Mouse (Mus musculus) liver, embryonic 14.5 days (tissue): Measurements from ENCODE around the gene Rnaseh2a.

Experiments
- CTCF ChIP-seq: IDR thresholded peaks from 2 replicates; pipeline ENCODE4 v1.5.1; 2016; ENCODE audit warnings: antibody characterized with exemption, low read depth, control low read depth
- EP300 ChIP-seq: IDR thresholded peaks from 2 replicates; pipeline ENCODE4 v1.6.1; 2016; ENCODE audit warnings: antibody characterized with exemption, low read depth

- TF ChIP-seq CTCF (no peak), EP300 (no peak)
Observed at GRCm38 (mm10) chr8:84911854-84912253, 57.7 kb downstream of the Rnaseh2a start.
